Mouse (Mus musculus) heart, adult 18-20 months (tissue): ENCODE results near the gene Ccdc162. TPM values are rescaled to one million over a fixed set of nuclear protein-coding genes. Genes with fewer than 3 reads are reported as not detected.

ENCODE experiments used
- DNase-seq, 2 experiments: peaks; one replicate each; pipeline ENCODE4 v3.0.0; 2021 to 2022; ENCODE audit warnings: mixed read lengths in 1 of 2
- total RNA-seq, 2 experiments: library from RNA; stranded (reverse); gene quantifications; 2 replicates each; pipeline ENCODE4 v1.2.3; 2021

The Ccdc162 gene
- total RNA-seq, 2 experiments from 2014 or later, result 0.22 to 0.46 TPM

DNA sequence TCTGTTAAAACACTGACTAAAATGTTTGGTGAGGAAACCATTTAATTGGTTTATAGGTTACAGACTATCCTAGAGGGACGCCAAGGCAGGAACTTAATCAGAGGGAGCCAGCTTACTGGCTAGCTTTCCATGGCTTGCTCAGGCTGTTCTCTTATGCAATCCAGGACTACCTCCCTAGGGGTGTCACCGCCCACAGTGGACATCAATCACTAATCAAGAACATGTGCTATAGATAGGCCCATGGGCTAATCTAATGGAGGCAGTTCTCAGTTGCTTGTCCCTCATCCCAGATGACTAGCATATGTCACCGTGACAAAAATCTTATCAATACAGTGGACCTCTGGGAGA, 178.5 kb downstream of the Ccdc162 start:
- no peak for DNase-seq

DNA sequence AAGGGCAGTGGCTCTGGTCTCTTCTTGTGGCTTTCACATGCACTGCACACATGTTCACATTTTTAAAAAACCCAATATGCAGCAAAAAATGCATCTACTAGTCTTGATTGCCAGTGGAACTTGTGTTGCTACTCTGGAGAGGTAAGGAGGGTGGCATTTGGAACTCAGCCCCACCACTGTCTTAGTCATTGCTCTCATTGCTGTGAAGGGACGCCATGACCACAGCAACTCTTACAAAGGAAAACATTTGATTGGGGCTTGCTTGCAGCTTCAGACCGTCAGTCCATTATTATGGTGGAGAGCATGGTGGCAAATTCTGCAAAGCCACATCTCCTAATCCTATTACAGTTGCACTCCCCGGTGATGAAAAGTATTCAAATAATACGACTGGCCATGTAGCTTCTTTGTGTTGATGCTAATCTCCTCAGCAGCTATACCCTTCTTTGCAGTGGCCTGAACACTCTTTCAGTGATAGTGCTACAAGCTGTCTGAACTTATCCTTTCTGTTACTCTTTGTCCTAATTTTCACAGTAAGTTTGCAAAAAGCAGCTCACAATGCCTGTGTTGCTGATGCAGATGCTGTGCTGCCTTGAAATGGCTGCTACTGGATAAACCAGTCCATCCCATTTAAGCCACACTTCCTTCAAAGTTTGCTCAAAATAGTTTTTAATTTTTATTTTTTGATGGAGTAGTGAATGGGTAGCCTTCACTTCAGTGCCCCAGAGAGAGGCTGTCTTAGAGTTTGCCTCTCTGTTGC, 179.0 kb downstream of the Ccdc162 start:
- DNase-seq, result no peak

DNA sequence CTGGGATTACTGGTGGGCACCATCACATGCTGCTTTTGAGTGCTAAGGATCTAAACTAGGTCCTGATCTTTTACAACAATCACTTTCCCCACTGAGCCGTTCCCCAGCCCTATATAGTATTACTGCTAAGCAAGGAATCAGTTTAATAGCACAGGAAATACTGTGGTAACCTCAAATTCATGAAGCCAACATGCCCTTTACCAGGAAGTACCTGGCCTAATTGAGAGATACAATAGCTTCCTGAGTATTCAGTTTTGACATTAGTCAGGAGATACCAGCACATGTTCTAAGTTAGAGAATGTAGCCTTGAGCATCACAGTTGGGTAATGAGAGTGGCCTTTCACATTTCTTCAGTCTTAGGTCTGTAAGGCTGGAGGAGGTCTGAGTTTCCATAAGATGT, 179.7 kb downstream of the Ccdc162 start:
- no peak for DNase-seq

DNA sequence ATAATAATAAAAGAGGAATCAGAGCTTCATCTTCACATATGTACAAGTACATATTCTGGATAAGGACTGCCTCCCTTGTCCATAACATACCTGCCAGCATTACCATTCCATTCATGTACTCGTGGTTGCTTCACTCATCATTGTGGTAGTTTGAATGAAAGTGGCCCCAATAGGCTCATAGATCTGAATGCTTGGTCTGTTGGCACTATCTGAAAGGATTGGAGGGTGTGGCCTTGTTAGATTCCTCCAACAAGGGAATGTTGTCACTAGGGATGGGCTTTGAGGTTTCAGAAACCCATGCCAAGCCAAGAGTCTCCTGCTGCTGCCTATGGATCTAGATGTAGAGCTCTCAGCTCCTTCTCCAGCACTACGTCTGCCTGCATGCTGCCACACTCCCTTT, 180.4 kb downstream of the Ccdc162 start:
- no peak for DNase-seq

DNA sequence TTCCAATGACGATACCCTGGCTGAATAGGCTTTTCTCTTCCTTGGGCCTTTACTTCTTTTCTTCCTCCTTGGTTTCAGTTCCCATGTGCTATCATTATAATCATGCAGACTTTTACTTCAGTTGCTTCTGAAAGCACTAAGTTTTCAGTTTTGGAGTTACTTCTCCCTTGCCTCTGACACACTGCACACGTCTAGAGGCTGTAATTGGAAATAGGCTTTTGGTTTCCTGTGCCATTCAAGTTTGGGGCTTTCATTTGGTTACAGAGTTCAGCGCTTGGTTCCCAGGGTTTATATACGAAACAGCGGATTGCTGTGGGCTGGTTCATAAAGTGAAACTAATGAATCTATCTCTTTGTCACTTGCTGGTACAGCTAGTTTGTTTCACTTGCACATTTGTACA, 186.5 kb downstream of the Ccdc162 start:
- no peak for DNase-seq

DNA sequence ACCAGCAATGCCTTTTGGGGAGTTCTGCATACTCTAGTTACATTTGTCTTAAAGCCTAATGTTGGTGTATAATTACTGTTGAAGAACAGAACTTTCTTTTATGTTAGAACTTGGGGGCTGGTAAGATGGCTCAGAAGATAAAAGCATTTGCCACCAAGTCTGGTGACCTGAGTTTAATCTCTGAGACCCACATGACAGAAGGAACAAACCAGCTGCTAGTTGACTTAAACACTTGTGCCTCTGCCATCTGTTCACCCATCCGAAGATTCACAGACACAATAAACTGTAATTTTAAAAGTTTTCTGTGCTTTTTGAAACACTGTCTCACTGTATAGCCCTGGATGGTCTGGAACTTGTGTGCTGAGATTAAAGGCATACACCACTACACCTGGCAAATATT, 190.7 kb downstream of the Ccdc162 start:
- no peak for DNase-seq

DNA sequence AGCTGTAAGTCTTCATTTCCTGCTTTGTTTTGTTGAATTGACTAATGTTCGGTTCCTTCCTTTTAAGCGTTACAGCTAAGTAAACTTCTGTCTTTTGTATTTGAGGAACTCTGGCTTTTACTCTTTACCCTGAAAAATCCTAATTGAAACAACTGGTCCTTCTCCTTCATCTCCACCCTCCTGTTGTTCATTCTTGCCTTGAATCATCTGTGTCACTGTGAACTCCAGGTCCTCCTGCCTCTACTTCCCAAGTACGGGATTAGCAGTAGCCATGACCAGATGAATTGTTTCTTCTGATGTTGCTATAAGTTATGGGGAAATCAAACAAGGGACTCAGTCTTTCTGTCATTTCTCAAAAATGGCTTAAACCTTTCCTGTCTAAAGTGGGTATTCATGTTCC, 193.0 kb downstream of the Ccdc162 start:
- no peak for DNase-seq

DNA sequence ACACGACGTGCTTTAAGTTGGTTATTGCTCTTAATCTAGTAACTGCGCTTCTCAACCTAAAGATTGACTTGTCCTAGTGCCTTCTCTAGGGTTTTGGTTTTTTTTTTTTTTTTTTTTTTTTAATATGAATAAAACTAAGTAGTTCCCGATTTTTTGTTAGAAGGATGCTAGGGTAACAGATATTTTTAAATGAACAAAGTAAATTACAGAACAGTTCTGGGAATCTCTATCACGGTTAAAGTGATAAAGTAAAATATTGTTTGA, 196.1 kb downstream of the Ccdc162 start:
- DNase-seq, result no peak

DNA sequence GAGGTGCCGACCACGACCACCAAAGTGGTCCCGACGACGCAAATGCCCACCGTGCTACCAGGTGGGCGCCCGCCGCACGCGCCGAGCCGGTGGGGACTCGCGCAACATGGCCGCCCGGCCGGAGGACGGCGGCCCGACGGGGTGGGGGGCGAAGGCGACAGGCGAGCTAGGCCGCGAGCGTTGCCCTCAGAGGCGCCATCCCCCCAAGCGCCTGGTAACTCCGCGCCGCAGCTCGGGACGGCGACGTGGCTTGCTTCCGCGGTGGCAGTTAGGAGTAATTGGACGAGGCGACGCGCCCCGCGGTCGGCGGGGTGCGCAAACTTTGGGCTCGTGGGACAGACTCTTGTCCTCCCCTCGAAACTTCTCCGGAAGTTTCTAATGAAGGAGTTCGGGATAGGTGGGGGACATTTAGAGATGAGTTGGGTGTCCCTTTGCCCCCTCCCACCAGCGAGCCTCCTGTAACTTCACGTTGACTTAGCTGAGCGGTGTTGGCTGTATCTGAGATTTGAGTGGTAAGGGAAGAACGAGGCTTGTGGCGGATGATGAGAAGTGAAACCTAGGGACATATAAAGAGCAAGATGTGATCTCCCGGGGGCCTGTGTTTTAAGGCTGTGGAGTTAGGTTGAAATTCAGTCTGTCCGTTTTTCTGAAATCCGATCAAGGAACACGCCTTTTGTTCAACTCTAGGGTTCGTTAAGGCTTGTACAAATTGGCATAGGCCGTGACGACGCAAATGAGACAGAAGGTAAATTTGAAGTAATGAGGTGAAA, 196.6 kb downstream of the Ccdc162 start:
- DNase-seq, result peak; percentile 65 to 78

DNA sequence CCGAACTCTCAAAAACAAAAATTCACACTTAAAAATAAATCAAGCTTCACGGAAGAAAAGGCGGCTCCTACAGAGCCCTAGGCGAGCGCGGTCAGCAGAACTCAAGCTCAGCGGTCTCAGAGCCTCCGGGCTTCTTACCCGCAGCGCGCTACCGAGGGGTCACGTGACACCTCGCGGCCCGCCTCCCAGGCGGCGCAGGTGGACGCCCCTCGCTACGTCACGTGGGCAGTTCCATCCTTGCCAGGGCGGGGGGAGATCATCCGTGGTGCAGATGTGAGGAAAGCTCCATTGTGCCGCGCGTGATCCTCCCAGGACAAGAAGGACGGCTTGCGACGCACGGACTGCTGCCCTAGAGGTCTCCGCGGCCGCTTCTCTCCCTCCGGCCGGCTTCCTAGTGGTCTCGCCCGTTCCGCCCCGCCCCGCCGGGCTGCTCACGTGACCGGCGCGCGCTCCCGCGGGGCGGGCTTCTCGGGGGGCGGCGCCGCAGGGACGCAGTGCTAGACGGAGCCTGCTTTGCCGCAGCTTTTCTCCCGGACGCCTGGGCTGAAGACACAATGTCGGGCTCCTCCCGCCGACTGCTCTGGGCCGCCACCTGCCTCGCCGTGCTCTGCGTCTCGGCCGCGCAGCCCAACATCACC, 197.3 kb downstream of the Ccdc162 start, which contains the start of gene Cd164:
TSS of gene Cd164 (plus strand) at position 434 of the 638 bp plus-strand sequence.
- peak; percentile 92 to 95 for DNase-seq

DNA sequence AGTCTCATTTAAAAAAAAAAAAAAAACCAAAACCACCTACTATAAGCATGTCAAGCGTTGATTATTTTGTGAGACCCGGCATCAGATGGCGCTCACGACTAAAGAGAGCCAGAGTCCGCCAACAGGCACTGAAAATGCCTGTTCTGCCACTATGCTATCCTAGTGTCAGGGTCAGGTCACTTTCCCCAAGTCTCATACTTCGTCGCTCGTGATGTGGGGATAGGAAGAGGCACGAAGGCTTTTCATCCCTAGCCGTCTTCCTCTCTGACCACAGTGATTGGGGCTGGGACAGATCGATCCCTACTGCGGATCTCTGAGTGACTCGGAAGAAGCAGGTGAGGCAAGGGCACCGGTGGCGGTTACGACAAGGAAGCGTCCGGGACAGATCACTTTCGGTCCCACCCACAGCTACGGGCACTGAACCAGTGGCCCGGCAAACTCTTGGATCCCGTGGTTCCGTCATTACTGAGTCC, 197.9 kb downstream of the Ccdc162 start:
- peak in 1 of 2 experiments; percentile 85 for DNase-seq

DNA sequence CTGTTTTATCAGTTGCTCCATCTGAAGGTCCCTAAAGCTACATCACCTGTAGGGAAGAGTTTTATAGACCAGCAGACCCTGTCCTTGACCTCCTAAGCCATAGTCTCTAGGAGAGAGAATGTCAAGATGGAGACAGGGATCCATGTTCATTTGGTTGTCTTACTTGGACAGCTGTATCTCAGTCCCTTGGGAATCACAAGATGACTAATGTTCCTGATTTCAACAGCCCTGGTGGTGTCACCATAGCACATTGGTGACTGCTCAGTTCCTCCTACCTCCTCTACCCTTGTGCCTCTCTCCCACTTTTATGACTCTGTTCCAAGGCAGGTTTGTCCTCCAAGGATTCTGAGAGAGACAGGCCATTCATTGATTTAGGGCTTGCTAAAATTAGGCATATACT, 201.5 kb downstream of the Ccdc162 start:
- no peak for DNase-seq

DNA sequence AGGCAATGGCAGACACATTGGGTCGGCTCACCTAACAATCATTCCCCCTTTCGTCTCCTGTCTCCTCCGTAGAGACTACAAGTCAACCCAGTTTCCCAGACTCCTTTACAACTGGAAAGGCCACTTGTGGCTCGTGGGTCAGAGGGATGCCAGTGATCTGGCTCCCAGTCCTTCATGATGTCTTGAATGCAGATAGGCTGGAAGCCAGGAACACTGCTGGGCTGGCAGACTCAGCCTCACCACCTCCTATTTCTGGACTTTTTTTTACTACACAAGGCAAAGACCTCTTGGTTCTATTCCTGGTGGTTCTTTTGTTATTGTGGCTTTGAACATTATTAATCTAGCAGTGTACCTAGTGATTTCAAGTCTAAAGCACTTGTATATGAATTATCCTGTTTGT, 202.1 kb downstream of the Ccdc162 start:
- DNase-seq, result no peak

DNA sequence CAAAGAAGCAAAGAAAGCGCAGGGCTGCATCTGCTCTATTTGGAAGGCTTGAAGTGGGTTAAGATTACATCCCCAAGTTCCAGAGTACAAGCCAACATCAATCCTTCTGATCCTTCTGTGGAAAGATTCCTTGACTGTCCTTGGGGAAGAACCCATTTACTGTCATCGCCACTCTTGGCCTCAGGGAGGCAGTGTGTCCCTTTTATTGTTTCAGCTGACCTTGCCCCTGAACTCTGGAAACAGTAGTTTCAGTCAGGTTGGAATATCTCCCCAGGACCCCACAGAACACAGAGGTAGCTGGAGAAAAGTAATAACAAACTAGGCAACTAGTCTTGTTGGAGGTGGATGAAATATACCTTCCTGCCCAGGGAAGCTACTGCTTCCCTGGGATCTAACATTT, 207.3 kb downstream of the Ccdc162 start:
- peak in 1 of 2 experiments; percentile 55 for DNase-seq

DNA sequence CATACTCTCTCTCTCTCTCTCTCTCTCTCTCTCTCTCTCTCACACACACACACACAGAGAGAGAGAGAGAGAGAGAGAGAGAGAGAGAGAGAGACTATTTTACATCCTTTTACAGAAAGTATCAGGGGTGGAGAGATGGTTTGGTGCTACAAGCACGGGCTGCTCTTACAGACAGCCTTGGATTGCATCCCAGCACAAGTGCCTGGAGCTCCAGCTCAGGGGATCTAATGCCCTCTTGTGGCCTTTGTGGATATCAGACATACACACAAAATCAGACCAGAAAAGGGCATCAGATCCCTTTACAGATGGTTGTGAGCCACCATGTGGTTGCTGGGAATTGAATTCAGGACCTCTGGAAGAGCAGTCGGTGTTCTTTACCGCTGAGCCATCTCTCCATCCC, 211.0 kb downstream of the Ccdc162 start:
- peak; percentile 79 to 84 for DNase-seq

DNA sequence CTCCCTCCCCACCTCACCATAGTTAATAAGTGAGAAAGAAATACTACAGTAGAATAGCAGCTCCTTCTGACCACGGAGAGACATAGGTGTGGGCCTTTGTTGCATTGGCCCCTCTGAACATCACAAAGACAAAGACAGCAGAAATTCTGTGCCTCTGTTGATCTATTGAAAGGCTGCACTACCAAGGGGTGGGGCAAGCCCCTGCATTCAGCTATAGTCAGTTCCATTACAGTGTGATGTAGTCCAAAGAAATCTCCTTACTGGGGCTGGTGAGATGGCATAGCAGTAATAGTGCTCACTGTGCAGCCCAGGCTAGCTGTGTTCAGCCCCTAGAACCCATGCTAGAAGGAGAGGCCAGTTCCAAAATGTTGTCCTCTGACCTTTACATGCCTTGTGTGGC, 211.4 kb downstream of the Ccdc162 start:
- DNase-seq, result no peak

DNA sequence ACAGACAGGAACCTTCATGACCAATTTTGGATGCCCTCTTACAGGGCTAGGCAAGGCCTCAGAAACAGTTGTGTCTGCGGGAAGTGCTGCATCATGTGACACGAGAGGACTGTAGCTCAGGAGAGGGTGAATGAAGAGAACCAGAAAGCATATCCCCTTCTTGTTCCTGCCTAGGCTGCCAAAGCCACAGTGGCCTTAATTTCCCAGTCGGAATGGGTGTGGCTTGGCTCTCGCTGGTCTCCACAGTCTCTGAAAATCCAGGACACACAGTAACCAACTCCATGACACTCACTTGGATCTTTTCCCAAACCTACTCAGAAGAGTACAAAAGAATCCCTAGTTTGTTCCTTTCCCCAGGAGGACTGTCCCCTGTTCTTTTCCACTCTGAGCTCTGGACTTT, 215.5 kb downstream of the Ccdc162 start:
- DNase-seq, result peak; percentile 81 to 90

DNA sequence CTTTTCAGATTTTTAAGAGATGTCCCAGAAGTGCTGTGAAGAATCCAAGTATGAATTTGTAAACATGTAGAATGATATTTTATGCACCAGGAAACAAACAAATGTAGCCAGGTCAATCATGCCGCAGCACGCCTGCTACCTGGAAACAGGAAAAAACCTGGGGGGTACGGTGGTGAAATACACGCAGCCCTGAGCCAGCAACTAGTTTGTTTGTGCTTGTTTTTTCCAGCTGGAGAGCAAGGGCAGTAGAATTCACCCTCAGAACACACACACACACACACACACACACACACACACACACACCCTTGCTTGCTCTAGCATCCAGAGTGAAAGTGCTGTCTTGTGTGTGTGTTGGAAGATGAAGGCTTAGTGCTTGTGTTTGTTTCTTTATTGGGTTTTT, 225.3 kb downstream of the Ccdc162 start:
- no peak for DNase-seq

DNA sequence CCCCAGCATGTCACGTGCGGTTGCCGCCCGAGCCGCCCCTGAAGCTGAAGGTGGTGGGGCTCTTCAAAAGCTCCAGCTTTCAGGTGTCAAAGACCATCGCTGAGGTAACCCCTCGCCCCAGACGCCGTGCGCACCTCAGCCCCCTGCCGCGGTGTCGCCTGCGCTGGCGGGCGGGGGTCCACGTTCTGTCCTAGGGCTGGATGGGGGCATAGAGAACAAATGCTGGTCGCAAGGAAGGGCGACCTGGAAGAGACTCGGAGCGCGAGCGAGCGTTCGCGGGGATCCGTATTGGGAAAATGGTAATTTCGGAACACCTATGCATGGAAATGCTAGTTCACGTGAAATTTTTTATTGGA, 225.9 kb downstream of the Ccdc162 start:
- no peak for DNase-seq

DNA sequence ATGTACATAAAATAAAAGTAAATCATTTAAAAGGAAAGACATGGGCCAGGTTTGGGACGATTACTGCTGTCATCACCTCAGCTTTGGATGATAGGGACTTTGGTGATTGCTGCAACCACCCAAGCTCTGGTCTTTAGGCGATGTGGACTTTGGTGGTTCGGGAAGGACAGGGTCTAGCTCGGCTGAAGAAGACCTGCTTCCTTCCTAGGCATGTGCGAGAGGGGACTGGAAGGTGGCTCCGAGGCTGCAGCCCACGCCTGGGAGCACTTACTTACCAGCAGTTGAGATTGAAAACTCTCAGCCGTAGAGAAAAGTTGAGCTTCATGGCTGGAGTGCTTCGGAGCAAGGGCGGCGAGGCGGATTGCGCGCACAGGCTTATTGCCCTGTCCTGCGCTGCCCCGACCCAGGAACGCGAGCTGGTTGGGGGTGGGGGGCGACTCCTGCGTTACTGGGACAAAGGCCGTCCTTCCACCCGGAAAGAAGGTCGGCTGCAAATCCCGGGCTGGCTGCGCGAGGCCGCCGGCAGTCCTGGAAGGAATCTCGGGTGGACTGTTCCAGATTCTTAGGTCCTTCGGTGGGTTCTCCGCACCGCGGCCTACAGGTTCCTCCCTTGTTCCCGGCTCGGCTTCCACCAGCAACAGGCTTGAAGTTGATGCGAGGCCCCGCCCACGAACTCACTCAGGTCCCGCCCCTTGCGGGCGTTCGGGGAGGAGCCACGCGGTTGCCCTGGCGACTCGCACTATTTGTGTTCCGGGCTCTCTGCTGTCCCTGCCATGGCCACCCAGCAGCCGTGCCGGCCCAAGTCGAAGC, 226.5 kb downstream of the Ccdc162 start, which contains the start of the genes Smpd2 and Ppil6:
TSS of gene Smpd2 (minus strand) at position 662 of the 810 bp plus-strand sequence.
TSS of gene Ppil6 (plus strand) at position 732 of the 810 bp plus-strand sequence.
- DNase-seq, result peak; percentile 97 to 99

DNA sequence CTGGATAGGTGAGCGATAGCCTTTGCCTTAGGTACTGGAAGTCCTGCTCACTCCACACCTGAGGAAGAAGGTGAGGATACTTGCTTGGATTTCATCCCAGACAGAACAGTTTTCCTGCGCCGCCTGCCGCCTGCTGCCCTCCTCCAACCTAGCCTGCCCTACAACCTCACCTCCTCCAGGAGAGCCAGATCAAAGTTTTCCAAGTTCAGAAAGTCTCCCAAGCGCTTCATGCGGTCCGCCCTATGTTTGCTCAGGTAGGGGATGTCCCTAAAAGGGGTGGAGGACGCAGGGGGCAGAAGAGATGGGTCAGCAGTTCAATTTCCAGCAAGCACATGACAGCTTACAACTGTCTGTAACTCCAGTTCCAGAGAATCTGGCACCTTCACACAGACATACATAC, 227.1 kb downstream of the Ccdc162 start:
- DNase-seq, result peak in 1 of 2 experiments; percentile 38

DNA sequence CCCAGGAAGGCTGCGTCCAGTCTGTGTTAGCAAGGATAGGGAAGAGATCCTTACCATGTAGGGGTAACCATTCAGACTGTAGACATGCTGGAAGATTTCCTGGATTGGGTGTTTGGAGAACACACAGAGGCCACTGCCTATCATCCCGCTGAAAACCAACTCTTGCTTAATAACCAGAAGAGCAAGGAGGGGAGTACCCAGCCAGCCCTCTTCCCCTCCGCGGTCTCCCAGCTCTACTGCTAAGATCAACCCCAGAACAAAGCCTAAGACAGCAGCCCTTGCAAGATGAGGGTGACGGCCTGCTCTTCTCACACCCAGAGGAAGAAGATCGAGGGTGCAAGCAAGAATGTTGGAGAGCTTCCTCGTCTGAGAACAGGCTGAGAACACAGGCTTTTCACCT, 227.6 kb downstream of the Ccdc162 start:
- DNase-seq, result no peak
